Mouse (Mus musculus): ENCODE results near the gene Trank1. TPM values are rescaled to one million over a fixed set of nuclear protein-coding genes. Genes with fewer than 3 reads are reported as not detected.

The Trank1 gene
- 26.7 TPM for polyA plus RNA-seq (2014; fragmentation: Illumina TruSeq; extraction: RNeasy Lipid Tissue Mini Kit (QIAGEN cat#74804); ENCODE audit: low read depth, low replicate concordance)

DNA sequence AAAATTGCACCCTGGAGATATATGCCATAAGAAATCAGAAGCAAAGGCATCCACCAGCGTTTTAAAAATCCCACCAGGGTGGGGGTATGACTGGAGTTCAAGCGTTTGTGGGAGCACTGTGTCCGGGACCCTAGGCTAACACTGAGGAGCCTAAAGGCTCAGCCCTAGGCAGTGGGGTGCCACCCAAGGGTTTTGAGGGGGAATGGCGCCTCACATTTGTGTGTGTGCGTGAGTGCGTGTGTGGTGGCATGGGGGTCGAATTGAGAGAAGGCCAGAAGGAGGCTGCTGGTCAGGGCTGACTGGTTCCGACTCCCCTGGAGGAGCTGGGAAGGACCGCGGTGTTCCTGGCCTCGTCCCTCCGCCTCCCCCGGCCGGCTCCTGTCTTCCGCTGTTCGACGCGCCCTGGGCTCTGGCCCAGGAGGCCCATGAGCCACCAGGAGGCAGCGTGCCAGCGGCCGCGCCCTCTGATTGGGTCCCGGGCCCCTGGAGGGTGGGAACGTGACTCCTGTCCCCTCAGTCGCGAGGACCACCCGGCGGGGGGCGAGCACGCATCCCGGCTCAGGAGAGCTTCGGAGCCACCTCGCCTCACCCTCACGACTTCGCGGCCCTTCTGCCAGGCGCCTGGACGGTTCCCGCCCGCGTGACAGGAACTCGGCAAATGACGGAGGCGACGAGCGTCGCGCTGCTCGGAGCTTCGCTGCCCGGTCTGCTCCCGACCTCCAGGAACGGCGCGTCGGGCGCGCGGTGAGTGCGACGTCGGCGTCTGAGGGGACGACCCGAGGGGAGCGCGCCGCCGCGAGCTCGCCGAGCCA is at the start of gene Trank1:
Trank1 (plus strand) TSS at position 709 of the 812 bp plus-strand sequence.

GRCm38 (mm10) chr9:111271434-111272160 is 39.9 kb upstream of the Trank1 start, which contains the start of the genes Mlh1 and Epm2aip1:
Mlh1 (minus strand) TSS chr9:111271791.
Epm2aip1 (plus strand) TSS chr9:111271929.

DNA sequence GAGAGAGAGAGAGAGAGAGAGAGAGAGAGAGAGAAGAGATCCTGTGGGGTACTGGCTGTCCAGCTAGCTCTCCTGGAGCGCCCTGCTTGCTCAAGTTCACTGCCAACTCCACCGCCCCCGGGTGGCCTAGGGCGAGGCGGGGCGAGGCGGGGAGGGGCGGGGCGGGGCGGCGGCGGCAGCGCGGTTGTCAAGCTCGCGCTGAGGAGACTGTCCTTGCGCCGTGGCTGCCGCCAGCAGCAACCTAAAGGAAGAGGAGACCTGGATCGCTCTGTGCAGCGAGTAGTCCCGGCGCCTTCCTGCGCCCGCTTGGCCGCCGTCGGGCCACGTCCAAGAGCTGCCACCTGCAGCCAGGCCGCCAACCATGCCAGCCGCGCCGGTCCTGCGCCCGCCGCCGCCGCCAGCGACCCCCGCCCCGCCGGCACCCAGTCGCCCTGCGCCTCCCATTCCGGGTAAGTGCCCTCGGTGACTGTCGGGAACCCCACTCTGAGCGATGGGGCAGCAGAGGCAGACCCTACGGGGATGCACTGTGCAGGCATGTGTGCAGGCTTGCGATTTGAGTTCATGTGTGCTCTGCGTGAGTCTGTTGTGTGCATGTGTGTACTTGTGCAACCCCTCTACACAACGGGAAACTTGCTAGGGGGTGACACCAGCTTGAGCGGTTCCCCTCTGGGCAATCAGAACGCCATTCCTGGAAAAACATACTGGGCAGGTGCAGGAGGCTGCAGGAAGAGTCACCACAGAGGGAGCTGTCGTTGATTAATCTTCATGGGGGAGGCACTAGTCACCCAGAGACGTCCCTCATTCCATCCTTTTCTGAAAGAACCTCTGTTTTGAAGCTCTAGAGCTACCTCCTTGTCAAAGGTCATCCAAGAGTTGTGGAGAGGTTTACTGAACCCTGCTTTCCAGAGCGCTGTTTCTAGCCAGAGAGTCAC is 127.6 kb downstream of the Trank1 start, which contains the start of gene Dclk3:
Dclk3 (plus strand) TSS at position 178 of the 932 bp plus-strand sequence.

Other genes with a start within 250 kb of the Trank1 start
- 66.7 TPM for gene Lrrfip2, start 194.1 kb upstream of the Trank1 start, polyA plus RNA-seq (2014; fragmentation: Illumina TruSeq; extraction: RNeasy Lipid Tissue Mini Kit (QIAGEN cat#74804); ENCODE audit: low read depth, low replicate concordance)
- gene Mlh1, start 39.9 kb upstream of the Trank1 start, polyA plus RNA-seq (2014; fragmentation: Illumina TruSeq; extraction: RNeasy Lipid Tissue Mini Kit (QIAGEN cat#74804); ENCODE audit: low read depth, low replicate concordance), result 28.1 TPM
- gene Epm2aip1, start 39.8 kb upstream of the Trank1 start, polyA plus RNA-seq (2014; fragmentation: Illumina TruSeq; extraction: RNeasy Lipid Tissue Mini Kit (QIAGEN cat#74804); ENCODE audit: low read depth, low replicate concordance), result 154 TPM
- gene Dclk3, start 127.3 kb downstream of the Trank1 start, polyA plus RNA-seq (2014; fragmentation: Illumina TruSeq; extraction: RNeasy Lipid Tissue Mini Kit (QIAGEN cat#74804); ENCODE audit: low read depth, low replicate concordance), result 0.29 TPM

Data from adrenal gland, adult 10 weeks (tissue).